Mouse (Mus musculus): ENCODE results near the gene Rabl6. TPM values are rescaled to one million over a fixed set of nuclear protein-coding genes. Genes with fewer than 3 reads are reported as not detected.
"Not testable (repeated sequence)": the region's sequence is repeated elsewhere in the genome, so short reads cannot be mapped to it uniquely, and the experiment has no call there.

The Rabl6 gene
- total and polyA plus RNA-seq, 2 experiments from 2014 or later, result 28.7 to 89.9 TPM

GRCm38 (mm10) chr2:25557964-25558360 lies 50.4 kb downstream of the Rabl6 start:
- peak overlapping the region; percentile 61 for H3K27ac ChIP-seq (ENCODE audit: low read depth)
- H3K9ac ChIP-seq (replicated peaks; ENCODE audit: low read depth, low read length), result peak overlapping the region; percentile 89
- H3K27me3 ChIP-seq (ENCODE audit: control insufficient read depth, insufficient read depth, low read length), result no peaks in the 10 kb centered on the region
- peaks cover 16% of the 10 kb centered on the region; the same call in 1 of the 2 replicates for H3K4me1 ChIP-seq (ENCODE audit: control insufficient read depth, insufficient read depth)
- WGBS, result under 1% methylated on average over 24 of the region's 24 CpGs
- no peaks in the 10 kb centered on the region for H3K9me3 ChIP-seq (replicated peaks; ENCODE audit: control insufficient read depth, low read length)
- H3K4me3 ChIP-seq (ENCODE audit: low read depth, low read length), result peak overlapping the region; percentile 84
- TF ChIP-seq CTCF (IDR thresholded peaks at IDR 0.05; ENCODE audit: low read depth) (no peak), EP300 (IDR thresholded peaks at IDR 0.05; ENCODE audit: low read depth) (no peak)
- no peak for DNase-seq (ENCODE audit: low spot score)
- ATAC-seq (ENCODE audit: insufficient read depth, low read depth), result peak; percentile 18
- H3K36me3 ChIP-seq (replicated peaks; ENCODE audit: control insufficient read depth, insufficient read depth, low read length), result peaks cover 30% of the 10 kb centered on the region
- H3K4me2 ChIP-seq (ENCODE audit: low read depth, low read length), result peak overlapping the region; percentile 88

DNA sequence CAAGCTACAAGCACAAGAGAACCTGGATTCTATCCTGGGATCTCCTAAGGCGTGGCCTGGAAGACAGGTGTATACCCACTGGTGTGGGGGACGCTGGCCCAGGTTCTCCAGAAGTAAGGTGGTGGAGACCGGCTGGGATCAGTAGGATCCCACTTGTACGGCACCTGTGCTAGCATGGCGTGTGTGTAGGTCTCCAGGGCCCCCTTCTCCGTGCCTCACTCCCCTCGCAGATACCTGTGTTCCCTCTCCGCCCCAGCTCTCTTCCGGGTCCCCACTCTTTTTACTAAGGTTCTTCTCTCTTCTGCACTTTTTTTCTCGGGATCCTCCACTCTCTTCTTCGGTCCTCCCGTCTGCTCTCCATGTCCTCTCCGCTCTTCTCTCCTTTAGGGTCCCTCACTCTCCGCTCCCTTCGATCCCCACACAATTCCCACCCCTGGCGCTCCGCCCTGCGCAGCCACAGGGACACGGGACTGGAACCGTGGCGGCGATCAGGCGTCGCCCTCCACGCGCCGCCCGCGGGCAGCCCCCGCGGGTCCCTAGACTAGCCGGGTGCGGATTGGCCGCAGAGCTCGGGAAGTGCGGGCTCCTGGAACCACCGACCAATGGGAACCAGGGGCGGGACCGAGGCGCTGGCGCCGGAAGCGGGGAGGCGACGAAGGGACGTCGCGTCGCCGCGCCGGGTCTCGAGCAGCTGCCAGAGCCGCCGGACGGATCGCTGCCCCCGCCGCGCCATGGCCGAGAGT lies 50.9 kb downstream of the Rabl6 start, which contains the start of gene Edf1:
Edf1 (plus strand) TSS at position 627 of the 743 bp plus-strand sequence.
- peaks cover 24% of the 10 kb centered on the region for H3K36me3 ChIP-seq (replicated peaks; ENCODE audit: control insufficient read depth, insufficient read depth, low read length)
- no peak for TF ChIP-seq CTCF (IDR thresholded peaks at IDR 0.05; ENCODE audit: low read depth)
- TF ChIP-seq EP300 (IDR thresholded peaks at IDR 0.05; ENCODE audit: low read depth), result no peak; the same call in 1 of the 2 replicates
- ATAC-seq (ENCODE audit: insufficient read depth, low read depth) (peak; percentile 100), DNase-seq (ENCODE audit: low spot score) (peak; percentile 93)
- 1% methylated on average over 61 of the region's 61 CpGs for WGBS
- no peaks in the 10 kb centered on the region for H3K9me3 ChIP-seq (replicated peaks; ENCODE audit: control insufficient read depth, low read length)
- H3K4me3 ChIP-seq (ENCODE audit: low read depth, low read length), result peak within 1 kb of the TSS; percentile 84
- peak within 1 kb of the TSS; percentile 67 for H3K27ac ChIP-seq (ENCODE audit: low read depth)
- peaks cover 16% of the 10 kb centered on the region; the same call in 1 of the 2 replicates for H3K4me1 ChIP-seq (ENCODE audit: control insufficient read depth, insufficient read depth)
- peak within 1 kb of the TSS; percentile 89 for H3K9ac ChIP-seq (replicated peaks; ENCODE audit: low read depth, low read length)
- H3K4me2 ChIP-seq (ENCODE audit: low read depth, low read length), result peak within 1 kb of the TSS; percentile 88
- no peaks in the 10 kb centered on the region for H3K27me3 ChIP-seq (ENCODE audit: control insufficient read depth, insufficient read depth, low read length)

DNA sequence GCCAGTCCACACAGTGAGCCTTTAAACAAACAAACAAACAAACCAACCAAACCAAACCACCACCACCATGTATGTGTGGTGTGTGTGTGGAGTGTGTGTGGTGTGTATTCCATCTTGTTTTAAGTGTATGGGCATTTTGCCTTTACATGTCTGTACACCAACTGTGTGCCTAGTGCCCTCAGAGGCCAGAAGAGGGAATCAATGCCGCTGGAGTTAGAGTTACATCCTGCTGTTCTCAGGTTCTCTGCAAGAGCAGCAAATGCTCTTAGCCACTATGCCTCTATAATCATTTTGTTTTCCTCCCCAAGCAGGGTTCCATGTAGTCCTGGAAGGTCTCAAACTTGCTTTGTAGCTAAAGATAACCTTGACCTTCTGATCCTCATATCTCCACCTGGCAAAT lies 52.0 kb downstream of the Rabl6 start:
- H3K9me3 ChIP-seq (replicated peaks; ENCODE audit: control insufficient read depth, low read length), result no peaks in the 10 kb centered on the region
- 44% methylated on average over 1 of the region's 1 CpGs for WGBS
- H3K4me3 ChIP-seq (ENCODE audit: low read depth, low read length), result no peak overlapping the region
- H3K27ac ChIP-seq (ENCODE audit: low read depth), result no peak overlapping the region
- H3K4me1 ChIP-seq (ENCODE audit: control insufficient read depth, insufficient read depth), result peaks cover 16% of the 10 kb centered on the region; the same call in 1 of the 2 replicates
- H3K27me3 ChIP-seq (ENCODE audit: control insufficient read depth, insufficient read depth, low read length), result no peaks in the 10 kb centered on the region
- ATAC-seq (ENCODE audit: insufficient read depth, low read depth) (no peak), DNase-seq (ENCODE audit: low spot score) (no peak)
- H3K36me3 ChIP-seq (replicated peaks; ENCODE audit: control insufficient read depth, insufficient read depth, low read length), result peaks cover 13% of the 10 kb centered on the region
- H3K9ac ChIP-seq (replicated peaks; ENCODE audit: low read depth, low read length), result no peak overlapping the region
- TF ChIP-seq EP300 (IDR thresholded peaks at IDR 0.05; ENCODE audit: low read depth), result no peak
- no peak for TF ChIP-seq CTCF (IDR thresholded peaks at IDR 0.05; ENCODE audit: low read depth)
- H3K4me2 ChIP-seq (ENCODE audit: low read depth, low read length), result no peak overlapping the region

DNA sequence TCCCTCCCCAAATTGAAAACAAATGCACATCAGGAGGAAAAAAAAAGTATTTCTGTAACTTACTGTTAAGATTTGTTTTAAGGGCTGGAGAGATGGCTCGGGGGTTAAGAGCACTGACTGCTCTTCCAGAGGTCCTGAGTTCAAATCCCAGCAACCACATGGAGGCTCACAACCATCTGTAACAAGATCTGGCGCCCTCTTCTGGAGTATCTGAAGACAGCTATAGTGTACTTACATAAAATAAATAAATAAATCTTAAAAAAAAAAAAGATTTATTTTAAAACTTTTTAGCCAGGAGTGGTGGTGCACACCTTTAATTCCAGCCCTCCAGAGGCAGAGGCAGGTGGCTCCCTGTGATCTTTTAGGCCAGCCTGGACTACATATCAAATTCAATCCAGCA lies 52.8 kb downstream of the Rabl6 start:
- not testable (repeated sequence) for H3K4me3 ChIP-seq (ENCODE audit: low read depth, low read length); H3K27ac ChIP-seq (ENCODE audit: low read depth); H3K4me2 ChIP-seq (ENCODE audit: low read depth, low read length); H3K9me3 ChIP-seq (replicated peaks; ENCODE audit: control insufficient read depth, low read length); DNase-seq (ENCODE audit: low spot score); ATAC-seq (ENCODE audit: insufficient read depth, low read depth); H3K9ac ChIP-seq (replicated peaks; ENCODE audit: low read depth, low read length); H3K27me3 ChIP-seq (ENCODE audit: control insufficient read depth, insufficient read depth, low read length); H3K36me3 ChIP-seq (replicated peaks; ENCODE audit: control insufficient read depth, insufficient read depth, low read length)
- H3K4me1 ChIP-seq (ENCODE audit: control insufficient read depth, insufficient read depth), result peaks cover 16% of the 10 kb centered on the region; the same call in 1 of the 2 replicates
- WGBS, result 50% methylated on average over 2 of the region's 2 CpGs

GRCm38 (mm10) chr2:25553171-25553786 lies 55.0 kb downstream of the Rabl6 start:
- not testable (repeated sequence) for H3K27ac ChIP-seq (ENCODE audit: low read depth); H3K9me3 ChIP-seq (replicated peaks; ENCODE audit: control insufficient read depth, low read length); H3K9ac ChIP-seq (replicated peaks; ENCODE audit: low read depth, low read length); H3K27me3 ChIP-seq (ENCODE audit: control insufficient read depth, insufficient read depth, low read length); H3K4me3 ChIP-seq (ENCODE audit: low read depth, low read length); ATAC-seq (ENCODE audit: insufficient read depth, low read depth); H3K36me3 ChIP-seq (replicated peaks; ENCODE audit: control insufficient read depth, insufficient read depth, low read length); H3K4me2 ChIP-seq (ENCODE audit: low read depth, low read length); H3K4me1 ChIP-seq (ENCODE audit: control insufficient read depth, insufficient read depth); DNase-seq (ENCODE audit: low spot score)
- WGBS, result 76% methylated on average over 4 of the region's 4 CpGs

All from heart, postnatal 0 days (tissue).